Mouse (Mus musculus): ENCODE measurements around the gene Ccdc92. TPM values are rescaled to one million over a fixed set of nuclear protein-coding genes. Genes with fewer than 3 reads are reported as not detected.

The Ccdc92 gene
- polyA plus RNA-seq, 1 experiment from 2014 or later, result 43.6 TPM

- H3K4me1 ChIP-seq, result peaks cover 3% of the 10 kb centered on the region; the same call in 1 of the 2 replicates
- no peak overlapping the region for H3K4me3 ChIP-seq
- no peak for ATAC-seq (replicated peaks)
- H3K36me3 ChIP-seq (replicated peaks), result no peaks in the 10 kb centered on the region
- H3K27ac ChIP-seq, result no peak overlapping the region
- WGBS, result 50% methylated on average over 4 of the region's 4 CpGs
- no peaks in the 10 kb centered on the region for H3K9me3 ChIP-seq
- no peaks in the 10 kb centered on the region for H3K27me3 ChIP-seq (replicated peaks)
- no peak overlapping the region for H3K9ac ChIP-seq
- H3K4me2 ChIP-seq, result no peak overlapping the region
Observed at GRCm38 (mm10) chr5:124851572-124851971, 10.7 kb downstream of the Ccdc92 start.

- Histone ChIP-seq H3K27ac (no peak overlapping the region), H3K9ac (no peak overlapping the region), H3K27me3 (replicated peaks) (no peaks in the 10 kb centered on the region), H3K4me1 (peaks cover 4% of the 10 kb centered on the region; the same call in 1 of the 2 replicates), H3K4me2 (no peak overlapping the region), H3K36me3 (replicated peaks) (no peaks in the 10 kb centered on the region), H3K9me3 (no peaks in the 10 kb centered on the region), H3K4me3 (no peak overlapping the region)
- ATAC-seq (replicated peaks), result no peak
- 66% methylated on average over 3 of the region's 3 CpGs for WGBS
Observed at GRCm38 (mm10) chr5:124848994-124849393, 13.2 kb downstream of the Ccdc92 start.

GRCm38 (mm10) chr5:124847014-124847413 is 15.2 kb downstream of the Ccdc92 start:
- 59% methylated on average over 1 of the region's 1 CpGs for WGBS
- peaks cover 14% of the 10 kb centered on the region for H3K4me1 ChIP-seq
- H3K27me3 ChIP-seq (replicated peaks), result no peaks in the 10 kb centered on the region
- H3K9me3 ChIP-seq, result no peaks in the 10 kb centered on the region
- H3K4me2 ChIP-seq, result no peak overlapping the region
- no peak overlapping the region for H3K4me3 ChIP-seq
- no peak overlapping the region for H3K9ac ChIP-seq
- H3K36me3 ChIP-seq (replicated peaks), result no peaks in the 10 kb centered on the region
- ATAC-seq (replicated peaks), result no peak
- H3K27ac ChIP-seq, result no peak overlapping the region

GRCm38 (mm10) chr5:124844929-124845328 is 17.3 kb downstream of the Ccdc92 start:
- H3K36me3 ChIP-seq (replicated peaks), result no peaks in the 10 kb centered on the region
- H3K4me2 ChIP-seq, result no peak overlapping the region
- H3K4me1 ChIP-seq, result peaks cover 11% of the 10 kb centered on the region
- ATAC-seq (replicated peaks), result no peak
- WGBS, result 71% methylated on average over 4 of the region's 4 CpGs
- no peaks in the 10 kb centered on the region for H3K27me3 ChIP-seq (replicated peaks)
- no peak overlapping the region for H3K9ac ChIP-seq
- H3K9me3 ChIP-seq, result no peaks in the 10 kb centered on the region
- no peak overlapping the region for H3K27ac ChIP-seq
- no peak overlapping the region for H3K4me3 ChIP-seq

GRCm38 (mm10) chr5:124843386-124843785 is 18.8 kb downstream of the Ccdc92 start:
- Histone ChIP-seq H3K4me3 (no peak overlapping the region), H3K36me3 (replicated peaks) (no peaks in the 10 kb centered on the region; the same call in 1 of the 2 replicates), H3K27ac (no peak overlapping the region), H3K9me3 (no peaks in the 10 kb centered on the region), H3K9ac (no peak overlapping the region), H3K27me3 (replicated peaks) (no peaks in the 10 kb centered on the region), H3K4me2 (no peak overlapping the region), H3K4me1 (peaks cover 11% of the 10 kb centered on the region)
- 62% methylated on average over 8 of the region's 8 CpGs for WGBS
- no peak for ATAC-seq (replicated peaks)

- no peak overlapping the region for H3K27ac ChIP-seq
- H3K4me2 ChIP-seq, result no peak overlapping the region
- ATAC-seq (replicated peaks), result no peak
- peaks cover 11% of the 10 kb centered on the region for H3K4me1 ChIP-seq
- H3K27me3 ChIP-seq (replicated peaks), result no peaks in the 10 kb centered on the region
- peaks cover 13% of the 10 kb centered on the region for H3K36me3 ChIP-seq (replicated peaks)
- H3K9ac ChIP-seq, result no peak overlapping the region
- no peaks in the 10 kb centered on the region for H3K9me3 ChIP-seq
- WGBS, result 65% methylated on average over 2 of the region's 2 CpGs
- no peak overlapping the region for H3K4me3 ChIP-seq
Observed at GRCm38 (mm10) chr5:124840669-124841068, 21.6 kb downstream of the Ccdc92 start.

- no peak overlapping the region for H3K4me3 ChIP-seq
- no peak overlapping the region for H3K27ac ChIP-seq
- no peaks in the 10 kb centered on the region for H3K27me3 ChIP-seq (replicated peaks)
- H3K9ac ChIP-seq, result no peak overlapping the region
- no peaks in the 10 kb centered on the region for H3K9me3 ChIP-seq
- ATAC-seq (replicated peaks), result no peak
- peaks cover 17% of the 10 kb centered on the region for H3K36me3 ChIP-seq (replicated peaks)
- WGBS, result 74% methylated on average over 7 of the region's 7 CpGs
- H3K4me1 ChIP-seq, result peaks cover 11% of the 10 kb centered on the region
- no peak overlapping the region for H3K4me2 ChIP-seq
Observed at GRCm38 (mm10) chr5:124840202-124840601, 22.0 kb downstream of the Ccdc92 start.

- H3K36me3 ChIP-seq (replicated peaks), result peaks cover 22% of the 10 kb centered on the region
- H3K4me1 ChIP-seq, result no peaks in the 10 kb centered on the region; the same call in 1 of the 2 replicates
- H3K9me3 ChIP-seq, result no peaks in the 10 kb centered on the region
- no peak overlapping the region for H3K27ac ChIP-seq
- 77% methylated on average over 4 of the region's 4 CpGs for WGBS
- H3K4me2 ChIP-seq, result no peak overlapping the region
- no peak overlapping the region for H3K4me3 ChIP-seq
- H3K27me3 ChIP-seq (replicated peaks), result no peaks in the 10 kb centered on the region
- H3K9ac ChIP-seq, result no peak overlapping the region
- ATAC-seq (replicated peaks), result no peak
Observed at GRCm38 (mm10) chr5:124836621-124837020, 25.6 kb downstream of the Ccdc92 start.

GRCm38 (mm10) chr5:124836075-124836474 is 26.1 kb downstream of the Ccdc92 start:
- peaks cover 22% of the 10 kb centered on the region for H3K36me3 ChIP-seq (replicated peaks)
- ATAC-seq (replicated peaks), result no peak

GRCm38 (mm10) chr5:124835218-124835617 is 27.0 kb downstream of the Ccdc92 start:
- Histone ChIP-seq H3K4me2 (no peak overlapping the region), H3K4me3 (no peak overlapping the region), H3K4me1 (no peaks in the 10 kb centered on the region; the same call in 1 of the 2 replicates), H3K36me3 (replicated peaks) (peaks cover 22% of the 10 kb centered on the region), H3K27ac (no peak overlapping the region), H3K27me3 (replicated peaks) (no peaks in the 10 kb centered on the region), H3K9me3 (no peaks in the 10 kb centered on the region), H3K9ac (no peak overlapping the region)
- no peak for ATAC-seq (replicated peaks)
- 96% methylated on average over 15 of the region's 15 CpGs for WGBS

More at GRCm38 (mm10) chr5:124836075-124836474, 26.1 kb downstream of the Ccdc92 start:
- Histone ChIP-seq H3K4me3 (no peak overlapping the region), H3K9ac (no peak overlapping the region), H3K27ac (no peak overlapping the region), H3K4me1 (no peaks in the 10 kb centered on the region; the same call in 1 of the 2 replicates), H3K9me3 (no peaks in the 10 kb centered on the region), H3K4me2 (no peak overlapping the region), H3K27me3 (replicated peaks) (no peaks in the 10 kb centered on the region)
- WGBS, result 89% methylated on average over 10 of the region's 10 CpGs

GRCm38 (mm10) chr5:124830331-124830730 is 31.9 kb downstream of the Ccdc92 start:
- H3K27me3 ChIP-seq (replicated peaks), result no peaks in the 10 kb centered on the region
- peaks cover 7% of the 10 kb centered on the region for H3K36me3 ChIP-seq (replicated peaks)
- no peak overlapping the region for H3K27ac ChIP-seq
- no peak overlapping the region for H3K4me3 ChIP-seq
- H3K9ac ChIP-seq, result no peak overlapping the region
- WGBS, result 92% methylated on average over 12 of the region's 12 CpGs
- no peak for ATAC-seq (replicated peaks)
- no peaks in the 10 kb centered on the region for H3K4me1 ChIP-seq
- H3K9me3 ChIP-seq, result no peaks in the 10 kb centered on the region
- no peak overlapping the region for H3K4me2 ChIP-seq

GRCm38 (mm10) chr5:124822128-124822894 is 39.9 kb downstream of the Ccdc92 start:
- no peak overlapping the region for H3K4me2 ChIP-seq
- no peak overlapping the region for H3K9ac ChIP-seq
- no peaks in the 10 kb centered on the region for H3K9me3 ChIP-seq
- no peaks in the 10 kb centered on the region for H3K36me3 ChIP-seq (replicated peaks)
- no peaks in the 10 kb centered on the region for H3K4me1 ChIP-seq
- H3K27ac ChIP-seq, result no peak overlapping the region
- H3K27me3 ChIP-seq (replicated peaks), result no peaks in the 10 kb centered on the region
- no peak overlapping the region for H3K4me3 ChIP-seq
- WGBS, result 79% methylated on average over 18 of the region's 18 CpGs
- ATAC-seq (replicated peaks), result no peak

GRCm38 (mm10) chr5:124817050-124817449 is 45.2 kb downstream of the Ccdc92 start:
- Histone ChIP-seq H3K4me3 (no peak overlapping the region), H3K27ac (no peak overlapping the region), H3K36me3 (replicated peaks) (no peaks in the 10 kb centered on the region), H3K4me2 (no peak overlapping the region), H3K9me3 (no peaks in the 10 kb centered on the region), H3K27me3 (replicated peaks) (no peaks in the 10 kb centered on the region), H3K9ac (no peak overlapping the region), H3K4me1 (no peaks in the 10 kb centered on the region)
- no peak for ATAC-seq (replicated peaks)
- 83% methylated on average over 15 of the region's 15 CpGs for WGBS
